Mouse (Mus musculus): Measurements from ENCODE around the gene Ddx58. TPM values are rescaled to one million over a fixed set of nuclear protein-coding genes. Genes with fewer than 3 reads are reported as not detected.

Gene Ddx58
- polyA plus RNA-seq, 1 experiment from 2014 or later, result 7.5 TPM

DNA sequence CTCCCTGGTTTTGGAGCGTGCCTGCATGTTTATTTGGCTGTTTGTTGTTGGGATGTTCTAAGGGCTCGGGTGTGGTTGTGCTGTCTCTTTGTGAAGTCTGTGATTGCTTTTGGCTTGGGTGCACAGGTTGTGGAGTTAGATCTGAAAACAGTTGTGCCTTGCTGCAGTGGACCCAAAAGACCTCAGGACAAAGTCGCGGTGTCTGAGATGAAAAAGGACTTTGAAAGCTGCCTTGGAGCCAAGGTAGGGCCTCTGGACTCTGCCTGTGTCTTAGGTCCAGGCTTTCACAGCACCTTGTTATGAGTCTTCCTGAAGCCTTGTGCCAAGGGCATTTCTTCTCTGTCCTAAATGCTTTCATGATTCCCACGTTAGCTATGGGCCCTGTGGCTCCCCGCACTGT is 59.6 kb downstream of the Ddx58 start:
- no peak for ATAC-seq (ENCODE audit: extremely low read depth, insufficient number of reproducible peaks, low FRiP score, low TSS enrichment)
- Histone ChIP-seq H3K27me3 (replicated peaks) (no peaks in the 10 kb centered on the region), H3K27ac (replicated peaks) (no peak overlapping the region), H3K36me3 (peaks cover 83% of the 10 kb centered on the region), H3K4me3 (no peak overlapping the region), H3K4me1 (no peaks in the 10 kb centered on the region), H3K9ac (no peak overlapping the region), H3K4me2 (no peak overlapping the region), H3K9me3 (no peaks in the 10 kb centered on the region)
- 90% methylated on average over 6 of the region's 6 CpGs for WGBS

- H3K9me3 ChIP-seq, result no peaks in the 10 kb centered on the region
- 76% methylated on average over 17 of the region's 17 CpGs for WGBS
- H3K27ac ChIP-seq (replicated peaks), result no peak overlapping the region
- no peak overlapping the region for H3K9ac ChIP-seq
- no peak for ATAC-seq (ENCODE audit: extremely low read depth, insufficient number of reproducible peaks, low FRiP score, low TSS enrichment)
- no peak overlapping the region for H3K4me3 ChIP-seq
- no peaks in the 10 kb centered on the region for H3K27me3 ChIP-seq (replicated peaks)
- H3K4me2 ChIP-seq, result no peak overlapping the region
- peaks cover 68% of the 10 kb centered on the region for H3K36me3 ChIP-seq
- H3K4me1 ChIP-seq, result peaks cover 6% of the 10 kb centered on the region; the same call in 1 of the 2 replicates
Measured at GRCm38 (mm10) chr4:40178584-40178983, 61.0 kb downstream of the Ddx58 start.

- no peaks in the 10 kb centered on the region for H3K9me3 ChIP-seq
- H3K27me3 ChIP-seq (replicated peaks), result no peaks in the 10 kb centered on the region
- peaks cover 43% of the 10 kb centered on the region for H3K36me3 ChIP-seq
- no peak overlapping the region for H3K4me3 ChIP-seq
- no peak overlapping the region for H3K4me2 ChIP-seq
- 38% methylated on average over 4 of the region's 4 CpGs for WGBS
- peaks cover 6% of the 10 kb centered on the region; the same call in 1 of the 2 replicates for H3K4me1 ChIP-seq
- ATAC-seq (ENCODE audit: extremely low read depth, insufficient number of reproducible peaks, low FRiP score, low TSS enrichment), result no peak
- H3K27ac ChIP-seq (replicated peaks), result peak overlapping the region; percentile 28
- no peak overlapping the region for H3K9ac ChIP-seq
Measured at GRCm38 (mm10) chr4:40174321-40174720, 65.3 kb downstream of the Ddx58 start.

GRCm38 (mm10) chr4:40172336-40172735 is 67.3 kb downstream of the Ddx58 start:
- Histone ChIP-seq H3K9me3 (no peaks in the 10 kb centered on the region), H3K27ac (replicated peaks) (no peak overlapping the region), H3K9ac (no peak overlapping the region), H3K4me3 (no peak overlapping the region), H3K4me2 (no peak overlapping the region), H3K4me1 (peaks cover 6% of the 10 kb centered on the region; the same call in 1 of the 2 replicates), H3K27me3 (replicated peaks) (no peaks in the 10 kb centered on the region), H3K36me3 (peaks cover 39% of the 10 kb centered on the region)
- ATAC-seq (ENCODE audit: extremely low read depth, insufficient number of reproducible peaks, low FRiP score, low TSS enrichment), result no peak
- WGBS, result 76% methylated on average over 2 of the region's 2 CpGs

GRCm38 (mm10) chr4:40171477-40171876 is 68.2 kb downstream of the Ddx58 start:
- H3K27me3 ChIP-seq (replicated peaks), result no peaks in the 10 kb centered on the region
- no peaks in the 10 kb centered on the region for H3K9me3 ChIP-seq
- H3K4me2 ChIP-seq, result no peak overlapping the region
- H3K27ac ChIP-seq (replicated peaks), result no peak overlapping the region
- no peak overlapping the region for H3K4me3 ChIP-seq
- H3K36me3 ChIP-seq, result peaks cover 43% of the 10 kb centered on the region
- H3K9ac ChIP-seq, result no peak overlapping the region
- peaks cover 6% of the 10 kb centered on the region; the same call in 1 of the 2 replicates for H3K4me1 ChIP-seq
- WGBS, result 84% methylated on average over 4 of the region's 4 CpGs
- ATAC-seq (ENCODE audit: extremely low read depth, insufficient number of reproducible peaks, low FRiP score, low TSS enrichment), result no peak

GRCm38 (mm10) chr4:40163646-40164045 is 76.0 kb downstream of the Ddx58 start:
- ATAC-seq (ENCODE audit: extremely low read depth, insufficient number of reproducible peaks, low FRiP score, low TSS enrichment), result no peak
- no peaks in the 10 kb centered on the region for H3K9me3 ChIP-seq
- peaks cover 48% of the 10 kb centered on the region for H3K36me3 ChIP-seq
- no peak overlapping the region for H3K27ac ChIP-seq (replicated peaks)
- no peak overlapping the region for H3K4me3 ChIP-seq
- no peaks in the 10 kb centered on the region for H3K27me3 ChIP-seq (replicated peaks)
- no peak overlapping the region for H3K4me2 ChIP-seq
- no peak overlapping the region for H3K9ac ChIP-seq
- WGBS, result 84% methylated on average over 10 of the region's 10 CpGs
- H3K4me1 ChIP-seq, result no peaks in the 10 kb centered on the region

DNA sequence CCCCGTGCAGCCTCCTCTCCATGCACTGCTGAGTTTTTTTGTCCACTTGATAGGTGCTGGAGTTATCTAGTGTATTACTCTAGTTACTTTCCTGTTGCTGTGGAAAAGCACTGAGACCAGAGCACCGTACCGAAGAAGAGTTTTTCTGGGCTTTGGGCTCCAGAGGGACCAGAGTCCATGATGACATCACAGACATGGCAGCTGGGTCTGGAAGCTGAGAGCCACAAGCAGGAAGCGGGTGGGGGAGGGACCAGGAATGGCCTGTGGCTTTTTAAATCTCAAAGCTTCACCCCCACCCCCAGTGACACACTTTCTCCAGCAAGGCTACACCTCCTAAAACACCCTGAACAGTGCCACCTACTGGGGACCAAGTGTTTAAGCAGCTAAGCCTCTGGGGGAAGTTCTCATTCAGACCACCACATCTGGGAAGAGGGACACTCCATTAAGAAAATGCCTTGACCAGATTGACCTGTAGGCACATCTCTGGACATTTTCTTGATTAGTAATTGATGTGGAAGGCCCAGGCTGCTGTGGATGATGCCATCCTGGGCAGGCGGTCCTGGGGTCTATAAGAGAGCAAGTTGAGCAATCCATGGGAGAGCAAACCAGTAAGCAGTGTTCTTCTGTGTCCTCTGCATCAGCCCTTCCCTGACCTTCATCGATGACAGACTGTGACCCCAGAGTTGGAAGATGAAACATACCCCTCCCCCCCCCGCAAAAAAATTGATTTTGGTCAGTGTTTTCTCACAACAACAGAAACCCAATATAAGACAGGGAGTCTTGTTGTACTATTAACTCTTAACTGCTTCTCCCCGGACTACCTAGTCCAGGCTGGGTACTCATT is 78.8 kb downstream of the Ddx58 start:
- no peak overlapping the region for H3K9ac ChIP-seq
- 90% methylated on average over 8 of the region's 8 CpGs for WGBS
- H3K36me3 ChIP-seq, result peaks cover 22% of the 10 kb centered on the region
- H3K27ac ChIP-seq (replicated peaks), result no peak overlapping the region
- no peaks in the 10 kb centered on the region for H3K9me3 ChIP-seq
- H3K4me2 ChIP-seq, result no peak overlapping the region
- H3K4me1 ChIP-seq, result peaks cover 15% of the 10 kb centered on the region
- no peaks in the 10 kb centered on the region for H3K27me3 ChIP-seq (replicated peaks)
- no peak for ATAC-seq (ENCODE audit: extremely low read depth, insufficient number of reproducible peaks, low FRiP score, low TSS enrichment)
- H3K4me3 ChIP-seq, result no peak overlapping the region

DNA sequence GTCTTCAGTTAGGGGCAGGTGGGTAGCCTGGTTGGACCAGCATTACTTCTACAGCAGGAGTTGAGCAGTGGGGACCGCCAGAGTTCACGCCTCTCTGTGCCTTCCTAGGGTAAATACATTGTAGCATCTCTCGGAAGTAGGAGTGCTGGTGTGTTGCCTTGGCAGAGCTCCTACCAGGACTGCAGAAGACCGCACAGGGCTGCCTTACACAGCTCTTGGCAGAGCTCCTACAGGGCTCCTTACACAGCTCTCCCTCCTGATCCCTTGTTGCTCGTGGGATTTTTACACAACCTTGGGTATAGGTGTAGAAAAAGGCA is 81.4 kb downstream of the Ddx58 start:
- no peaks in the 10 kb centered on the region for H3K27me3 ChIP-seq (replicated peaks)
- H3K4me2 ChIP-seq, result no peak overlapping the region
- H3K9me3 ChIP-seq, result no peaks in the 10 kb centered on the region
- no peak for ATAC-seq (ENCODE audit: extremely low read depth, insufficient number of reproducible peaks, low FRiP score, low TSS enrichment)
- H3K9ac ChIP-seq, result no peak overlapping the region
- no peak overlapping the region for H3K4me3 ChIP-seq
- H3K36me3 ChIP-seq, result peaks cover 8% of the 10 kb centered on the region
- peaks cover 16% of the 10 kb centered on the region for H3K4me1 ChIP-seq
- 73% methylated on average over 5 of the region's 5 CpGs for WGBS
- H3K27ac ChIP-seq (replicated peaks), result no peak overlapping the region

GRCm38 (mm10) chr4:40157500-40158223 is 82.0 kb downstream of the Ddx58 start:
- Histone ChIP-seq H3K36me3 (peaks cover 8% of the 10 kb centered on the region), H3K4me2 (no peak overlapping the region), H3K9me3 (no peaks in the 10 kb centered on the region), H3K27ac (replicated peaks) (no peak overlapping the region), H3K4me3 (no peak overlapping the region), H3K4me1 (peaks cover 16% of the 10 kb centered on the region), H3K9ac (no peak overlapping the region), H3K27me3 (replicated peaks) (no peaks in the 10 kb centered on the region)
- 69% methylated on average over 5 of the region's 5 CpGs for WGBS
- ATAC-seq (ENCODE audit: extremely low read depth, insufficient number of reproducible peaks, low FRiP score, low TSS enrichment), result no peak

GRCm38 (mm10) chr4:40156582-40157499 is 82.8 kb downstream of the Ddx58 start:
- Histone ChIP-seq H3K4me1 (peaks cover 16% of the 10 kb centered on the region), H3K27me3 (replicated peaks) (no peaks in the 10 kb centered on the region), H3K36me3 (peaks cover 8% of the 10 kb centered on the region), H3K4me3 (no peak overlapping the region), H3K27ac (replicated peaks) (no peak overlapping the region), H3K9me3 (no peaks in the 10 kb centered on the region), H3K4me2 (no peak overlapping the region), H3K9ac (no peak overlapping the region)
- no peak for ATAC-seq (ENCODE audit: extremely low read depth, insufficient number of reproducible peaks, low FRiP score, low TSS enrichment)
- WGBS, result 71% methylated on average over 18 of the region's 18 CpGs

GRCm38 (mm10) chr4:40156153-40156552 is 83.5 kb downstream of the Ddx58 start:
- H3K4me1 ChIP-seq, result peaks cover 16% of the 10 kb centered on the region
- H3K9ac ChIP-seq, result no peak overlapping the region
- 48% methylated on average over 2 of the region's 2 CpGs for WGBS
- no peak for ATAC-seq (ENCODE audit: extremely low read depth, insufficient number of reproducible peaks, low FRiP score, low TSS enrichment)
- H3K27ac ChIP-seq (replicated peaks), result no peak overlapping the region
- H3K4me2 ChIP-seq, result no peak overlapping the region
- H3K36me3 ChIP-seq, result peaks cover 6% of the 10 kb centered on the region
- no peaks in the 10 kb centered on the region for H3K9me3 ChIP-seq
- H3K4me3 ChIP-seq, result no peak overlapping the region
- no peaks in the 10 kb centered on the region for H3K27me3 ChIP-seq (replicated peaks)
